Mouse (Mus musculus) fibroblast of lung, adult 2 months (primary cell): ENCODE data around the gene Cox4i2.

Source experiments
- DNase-seq: peaks from one replicate; pipeline ENCODE4 v3.0.0-alpha.2; 2011; ENCODE audit warnings: low read depth

The Cox4i2 gene

DNA sequence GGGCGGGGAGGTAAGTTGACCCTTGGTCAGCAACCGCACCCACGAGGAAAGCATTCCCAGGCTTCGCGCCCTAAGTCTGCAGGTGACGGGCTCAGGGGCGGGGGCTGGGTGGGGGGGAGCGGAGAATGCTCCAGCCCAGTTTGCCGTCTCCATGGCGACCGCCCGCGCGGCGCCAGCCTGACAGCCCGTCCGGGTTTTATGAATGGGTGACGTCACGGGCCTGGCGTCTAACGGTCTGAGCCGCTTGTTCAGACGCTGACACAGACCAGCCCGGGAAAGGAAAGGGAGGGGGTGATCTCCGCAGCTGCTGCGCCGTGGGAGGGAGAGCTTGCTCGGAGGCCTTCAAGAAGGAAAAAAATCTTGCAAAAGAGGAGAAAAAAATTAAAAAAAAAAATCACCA is 19.0 kb upstream of the Cox4i2 start:
- DNase-seq = peak; percentile 98

DNA sequence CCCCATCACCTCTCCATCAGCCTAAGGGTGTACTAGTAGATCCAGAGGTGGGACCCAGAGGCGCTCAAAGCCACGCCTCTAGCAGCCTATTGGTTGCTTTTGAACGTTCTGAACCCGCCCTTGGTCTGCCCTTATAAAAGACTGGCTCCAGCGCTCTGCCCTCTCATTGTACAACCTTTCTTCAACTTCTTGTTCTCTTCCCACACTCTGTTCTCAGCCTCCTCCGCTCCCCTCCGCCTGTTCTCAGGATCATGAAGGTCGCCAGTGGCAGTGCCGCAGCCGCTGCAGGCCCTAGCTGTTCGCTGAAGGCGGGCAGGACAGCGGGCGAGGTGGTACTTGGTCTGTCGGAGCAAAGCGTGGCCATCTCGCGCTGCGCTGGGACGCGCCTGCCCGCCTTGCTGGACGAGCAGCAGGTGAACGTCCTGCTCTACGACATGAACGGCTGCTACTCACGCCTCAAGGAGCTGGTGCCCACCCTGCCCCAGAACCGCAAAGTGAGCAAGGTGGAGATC is 17.8 kb upstream of the Cox4i2 start, which contains the start of gene Id1:
Id1 (plus strand) TSS at position 162 of the 512 bp plus-strand sequence.
- peak; percentile 95 for DNase-seq

DNA sequence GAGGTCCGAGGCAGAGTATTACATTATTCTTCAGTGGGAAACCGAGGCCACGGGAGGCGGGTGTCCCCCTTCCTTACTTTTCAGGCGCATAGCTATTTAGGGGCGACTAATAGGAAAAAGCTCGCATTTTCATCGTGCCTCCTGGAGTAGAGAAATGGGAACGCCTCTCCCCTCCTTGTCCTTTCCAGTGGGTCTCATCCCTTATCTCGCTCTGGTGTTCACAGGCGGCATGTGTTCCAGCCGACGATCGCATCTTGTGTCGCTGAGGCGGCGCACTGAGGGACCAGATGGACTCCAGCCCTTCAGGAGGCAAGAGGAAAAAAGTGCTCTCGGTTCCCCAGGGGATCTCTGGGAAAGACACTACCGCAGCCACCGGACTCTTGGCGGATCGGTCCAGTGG is 17.2 kb upstream of the Cox4i2 start:
- no peak for DNase-seq

DNA sequence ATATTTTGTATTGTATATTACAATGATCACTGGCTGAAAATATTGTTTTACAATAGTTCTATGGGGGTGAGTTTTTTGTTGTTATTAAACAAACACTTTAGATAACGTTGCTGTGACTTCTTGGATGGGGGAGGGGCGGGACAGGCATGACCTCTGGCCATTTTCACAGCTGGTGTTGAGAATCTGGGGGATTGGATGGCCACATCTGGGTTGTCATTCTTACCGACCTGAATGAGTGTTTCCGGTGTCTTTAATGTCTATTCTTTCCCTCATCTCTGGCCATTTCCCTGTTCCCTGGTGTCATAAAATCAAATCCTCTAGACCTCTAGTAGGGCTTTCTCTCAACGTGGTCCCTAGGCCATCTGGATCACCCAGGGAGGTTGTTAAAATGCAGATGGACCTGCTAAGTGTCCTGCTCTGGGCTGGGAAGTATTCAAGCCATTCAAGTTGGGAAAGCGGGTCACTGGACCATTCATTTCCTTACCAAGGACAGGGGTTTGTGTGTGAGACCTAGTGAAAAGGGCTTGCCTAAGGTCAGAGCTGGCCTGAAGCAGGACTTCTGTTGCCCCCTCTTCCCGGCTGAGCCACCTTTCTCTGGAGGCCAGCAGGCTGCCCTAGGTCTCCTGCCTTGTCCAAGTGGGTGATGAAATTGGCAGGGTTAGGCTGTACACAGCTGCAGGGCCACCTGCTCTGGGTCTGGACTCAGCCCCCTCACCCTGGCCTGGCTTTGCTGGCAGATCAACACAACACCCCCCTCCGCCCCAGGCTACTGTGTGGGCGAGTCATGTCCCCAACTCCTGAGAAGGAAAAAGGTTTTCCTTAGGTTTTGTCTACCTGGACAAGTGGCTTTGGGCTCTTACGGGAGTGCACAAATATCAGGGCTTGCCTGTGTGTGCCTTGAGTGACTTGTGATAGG is 16.4 kb upstream of the Cox4i2 start:
- DNase-seq = no peak

DNA sequence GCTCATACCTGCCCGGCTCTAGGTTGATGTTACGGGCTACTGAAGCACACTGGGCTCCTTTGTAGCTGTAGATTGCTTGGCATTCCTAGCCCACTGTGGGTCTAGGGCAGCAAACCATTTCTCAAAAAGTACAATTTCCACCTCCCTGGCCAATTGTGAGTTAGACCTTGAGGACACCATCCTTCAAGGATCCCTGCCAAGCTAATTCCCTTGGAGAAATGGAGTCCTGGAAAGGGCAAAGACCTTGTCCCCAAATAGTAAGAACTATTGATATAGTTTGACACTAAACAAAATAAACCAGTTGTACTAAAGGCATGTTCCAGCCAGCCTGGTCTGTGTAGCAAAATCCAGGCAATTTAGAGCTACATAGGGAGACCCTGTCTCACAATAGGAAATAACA is 15.6 kb upstream of the Cox4i2 start:
- no peak for DNase-seq

DNA sequence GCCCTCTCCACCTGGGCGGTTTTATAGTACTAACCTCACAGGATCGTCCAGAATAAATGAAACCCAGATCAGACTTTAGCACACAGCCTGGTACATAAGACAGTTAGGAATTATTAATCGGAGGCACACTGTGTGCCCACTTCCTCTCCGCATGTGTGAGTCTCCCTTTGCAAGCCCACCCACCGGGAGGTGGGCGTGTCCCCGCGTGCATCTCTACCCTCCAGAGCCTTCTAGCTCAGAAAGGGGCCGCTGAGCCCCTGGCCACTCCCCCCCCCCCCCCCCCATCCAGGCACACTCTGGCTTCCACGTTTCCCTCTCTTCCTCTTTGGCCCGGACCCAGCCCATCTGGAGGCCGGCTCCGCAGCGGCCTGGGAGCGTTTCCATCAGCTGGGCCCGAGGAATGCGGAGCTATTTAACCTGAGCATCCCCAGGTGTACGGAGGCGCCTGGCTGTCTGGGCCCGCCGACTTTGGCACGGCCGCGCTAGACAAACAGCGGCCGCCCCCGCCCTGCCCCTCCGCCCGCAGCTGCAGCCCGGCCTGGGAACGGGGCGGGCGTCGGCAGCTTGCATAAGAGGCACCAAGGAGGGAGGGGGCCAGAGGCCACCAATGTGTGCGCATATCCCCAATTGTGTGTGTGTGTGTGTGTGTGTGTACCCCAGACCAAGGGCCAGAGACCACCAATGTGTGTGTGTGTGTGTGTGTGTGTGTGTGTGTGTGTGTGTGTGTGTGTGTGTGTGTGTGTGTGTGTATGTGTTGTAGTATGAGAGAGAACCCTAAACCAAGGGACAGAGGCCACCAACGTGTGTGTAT is 14.7 kb upstream of the Cox4i2 start:
- DNase-seq = peak; percentile 86

DNA sequence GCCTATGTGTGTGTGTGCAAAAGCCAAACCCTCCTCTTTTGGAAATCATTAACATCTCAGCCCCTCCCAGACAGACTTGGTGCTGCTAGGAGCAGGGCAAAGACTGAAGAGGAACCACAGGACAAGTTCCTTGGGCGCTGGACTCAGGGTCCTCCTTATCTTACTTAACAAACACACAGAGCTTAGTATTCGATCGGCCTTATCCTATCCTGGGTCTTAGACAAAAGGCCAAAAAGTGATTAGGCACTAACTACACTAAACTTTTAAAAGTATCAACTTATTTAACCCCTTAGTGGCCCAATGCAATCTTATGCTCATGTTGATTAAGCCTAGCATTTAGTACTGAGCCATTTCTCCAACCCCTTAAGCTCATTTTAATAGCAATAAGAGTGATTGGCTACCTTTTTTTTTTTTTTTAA is 14.1 kb upstream of the Cox4i2 start:
- DNase-seq = no peak

DNA sequence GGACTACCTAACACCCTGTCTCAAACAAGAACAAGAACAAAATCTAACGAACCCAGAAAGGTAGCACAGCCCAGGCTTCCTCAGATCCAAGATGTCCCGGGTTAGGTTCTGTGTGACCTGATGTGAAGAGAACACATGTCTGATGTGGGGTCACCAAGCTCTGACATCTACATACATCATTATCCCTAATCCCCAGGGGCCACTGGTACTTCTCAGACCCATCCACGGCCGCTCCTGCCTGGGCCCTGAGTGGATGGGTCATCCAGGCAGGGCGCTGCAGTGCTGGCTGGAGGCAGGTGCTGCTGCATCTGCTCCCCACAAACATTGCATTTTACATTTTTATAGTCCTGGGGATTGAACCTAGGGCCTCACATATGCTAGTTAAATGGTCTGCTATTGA is 13.5 kb upstream of the Cox4i2 start:
- no peak for DNase-seq

DNA sequence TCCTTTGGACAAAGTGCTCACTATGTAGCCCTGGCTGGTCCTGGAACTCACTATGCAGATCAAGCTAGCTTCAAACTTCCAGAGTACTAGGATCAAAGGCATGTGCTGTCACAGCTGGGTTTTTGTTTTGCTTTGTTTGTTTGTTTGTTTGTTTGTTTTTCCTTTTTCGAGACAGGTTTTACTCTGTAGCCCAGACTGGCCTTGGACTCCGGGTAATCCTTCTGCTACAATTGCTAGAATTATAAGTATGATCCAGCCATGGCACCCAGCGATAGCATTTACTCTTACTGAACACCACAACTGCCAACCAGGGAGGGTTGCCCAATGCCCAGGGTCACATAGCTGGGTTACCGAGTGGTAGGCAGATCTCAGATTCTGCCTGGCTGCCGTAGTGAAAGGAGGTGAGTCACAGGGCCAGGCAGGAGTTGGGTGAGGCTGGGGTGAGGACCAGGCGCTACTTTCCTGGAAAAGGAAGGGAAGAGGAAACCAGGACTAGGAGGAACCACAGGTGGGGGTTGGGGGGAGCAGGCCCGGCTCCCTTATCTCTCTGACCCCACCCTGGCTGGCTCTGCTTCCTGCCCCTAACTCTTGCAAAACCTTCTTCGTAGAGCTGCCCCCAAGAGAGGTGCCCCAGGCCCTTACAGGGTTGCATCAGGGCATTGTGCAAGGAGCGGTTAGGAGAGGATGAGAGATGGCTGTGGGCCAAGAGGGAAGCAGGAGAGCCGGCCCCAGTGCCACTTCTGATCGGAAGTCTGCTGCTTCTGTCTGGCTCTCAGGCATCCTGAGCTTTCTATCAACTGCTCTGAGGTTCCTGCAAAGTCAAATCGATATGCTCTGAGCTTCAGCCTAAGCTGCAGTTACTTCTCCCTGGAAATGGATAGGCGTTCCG is 12.6 kb upstream of the Cox4i2 start:
- DNase-seq = peak; percentile 85

DNA sequence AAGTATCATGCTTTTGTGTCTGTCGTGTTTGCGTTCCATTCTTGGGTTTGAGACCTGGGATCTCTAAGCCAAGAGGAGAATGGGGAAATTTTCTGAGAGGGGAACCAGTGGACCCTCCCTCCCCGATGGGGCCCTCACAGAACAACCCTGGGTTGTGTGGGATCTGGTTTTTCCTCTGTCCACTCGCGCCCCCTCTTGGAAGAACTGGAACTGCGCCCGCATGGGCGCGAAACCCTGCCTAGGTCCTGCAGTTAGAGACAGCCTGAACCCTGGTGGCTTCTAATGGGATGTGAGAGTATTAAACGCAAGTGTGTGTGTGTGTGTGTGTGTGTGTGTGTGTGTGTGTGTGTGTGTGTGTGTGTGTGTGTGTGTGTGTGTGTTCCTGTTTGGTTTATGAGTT is 11.5 kb upstream of the Cox4i2 start:
- DNase-seq = no peak

DNA sequence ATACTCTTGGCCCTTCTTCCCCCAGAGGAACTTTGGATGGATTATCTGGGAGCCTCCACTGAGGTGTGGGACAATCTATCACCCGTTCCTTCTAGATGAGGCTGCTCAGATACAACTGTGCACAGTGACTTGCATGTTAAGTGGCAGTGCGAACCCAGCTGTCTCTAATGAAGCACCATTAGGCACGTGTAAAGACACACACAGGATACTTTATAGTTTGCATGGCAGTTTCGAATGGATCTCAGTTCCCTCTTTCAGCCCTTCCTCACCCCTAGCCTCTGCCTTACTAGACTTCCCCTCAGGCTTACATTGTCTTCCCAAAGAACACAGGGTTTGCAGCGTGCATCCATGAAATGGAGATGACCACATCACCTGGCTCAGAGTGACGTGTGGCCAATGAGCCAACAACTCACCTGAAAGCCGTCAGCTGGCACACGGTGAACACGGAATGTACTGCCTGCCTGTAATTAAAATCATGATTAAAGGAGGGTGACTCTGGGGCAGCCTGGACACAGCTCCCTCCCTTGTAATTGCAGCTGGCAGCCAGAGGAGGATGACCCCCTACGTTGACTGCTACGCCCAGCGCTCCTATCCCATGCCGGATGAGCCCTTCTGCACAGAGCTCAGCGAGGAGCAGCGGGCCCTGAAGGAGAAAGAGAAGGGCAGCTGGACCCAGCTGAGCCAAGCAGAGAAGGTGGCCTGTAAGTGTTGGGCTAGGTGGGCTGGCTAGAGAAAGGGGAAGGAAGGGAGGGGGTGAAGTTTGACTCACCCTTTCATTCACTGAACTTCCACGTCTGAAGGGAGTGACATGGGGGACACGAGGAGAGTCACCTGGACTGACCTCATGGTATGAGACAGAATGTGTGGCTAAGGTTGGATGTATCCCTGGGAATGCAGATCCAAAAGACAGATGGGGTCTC is 2.8 kb downstream of the Cox4i2 start:
- DNase-seq = no peak

DNA sequence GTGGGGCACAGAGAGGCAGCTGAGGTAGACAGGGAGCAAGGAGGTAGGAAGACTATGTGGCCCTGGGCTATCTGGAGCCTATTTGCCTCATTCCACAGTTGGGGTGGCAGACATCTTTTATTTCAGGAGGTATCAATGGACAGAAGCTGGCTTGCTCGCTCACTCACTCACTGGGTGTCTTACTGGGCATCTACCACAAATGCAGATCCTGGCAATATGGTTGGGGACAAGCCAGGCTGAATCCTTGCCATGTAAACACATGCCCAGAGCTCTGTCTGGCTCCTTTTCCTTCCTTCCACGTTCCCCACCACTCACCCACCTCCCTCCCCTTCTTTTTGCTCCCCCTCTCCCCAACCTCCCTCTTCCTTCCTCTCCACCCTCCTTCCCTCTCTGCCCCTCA is 3.5 kb downstream of the Cox4i2 start:
- no peak for DNase-seq

DNA sequence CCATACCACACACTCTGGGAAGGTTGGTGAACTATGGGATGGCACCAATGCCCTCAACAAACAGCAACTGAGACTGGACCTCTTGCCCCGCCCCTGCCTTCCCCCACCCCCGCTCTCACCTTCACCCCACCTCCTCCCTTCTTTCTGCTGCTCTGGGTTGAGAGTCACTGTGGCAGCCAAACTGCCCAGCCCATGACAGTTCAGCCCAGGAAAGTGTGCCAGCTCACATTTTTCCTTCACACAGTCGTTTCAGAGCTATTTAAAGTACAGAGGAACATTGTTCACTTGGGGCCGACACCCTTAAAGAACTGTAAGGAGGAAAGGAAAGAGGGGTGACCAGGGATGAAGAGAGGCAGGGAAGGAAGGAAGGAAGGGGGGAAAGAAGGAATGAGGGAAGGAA is 4.4 kb downstream of the Cox4i2 start:
- no peak for DNase-seq

DNA sequence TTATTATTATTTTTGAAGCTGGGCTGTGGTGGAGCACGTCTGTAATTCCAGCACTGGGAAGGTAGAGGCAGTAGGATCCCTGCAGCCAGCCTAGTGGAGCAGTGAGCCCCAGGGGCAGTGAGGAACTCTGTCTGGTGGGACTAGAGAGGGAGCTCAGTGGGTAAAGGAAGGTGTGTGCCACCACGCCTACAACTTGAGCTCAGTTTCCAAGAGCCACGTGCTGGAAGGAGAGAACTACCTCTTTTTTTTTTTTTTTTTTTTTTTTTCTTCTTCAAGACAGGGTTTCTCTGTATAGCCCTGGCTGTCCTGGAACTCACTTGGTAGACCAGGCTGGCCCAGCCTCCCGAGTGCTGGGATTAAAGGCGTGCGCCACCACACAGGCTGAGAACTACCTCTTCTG is 9.3 kb downstream of the Cox4i2 start:
- DNase-seq = no peak

DNA sequence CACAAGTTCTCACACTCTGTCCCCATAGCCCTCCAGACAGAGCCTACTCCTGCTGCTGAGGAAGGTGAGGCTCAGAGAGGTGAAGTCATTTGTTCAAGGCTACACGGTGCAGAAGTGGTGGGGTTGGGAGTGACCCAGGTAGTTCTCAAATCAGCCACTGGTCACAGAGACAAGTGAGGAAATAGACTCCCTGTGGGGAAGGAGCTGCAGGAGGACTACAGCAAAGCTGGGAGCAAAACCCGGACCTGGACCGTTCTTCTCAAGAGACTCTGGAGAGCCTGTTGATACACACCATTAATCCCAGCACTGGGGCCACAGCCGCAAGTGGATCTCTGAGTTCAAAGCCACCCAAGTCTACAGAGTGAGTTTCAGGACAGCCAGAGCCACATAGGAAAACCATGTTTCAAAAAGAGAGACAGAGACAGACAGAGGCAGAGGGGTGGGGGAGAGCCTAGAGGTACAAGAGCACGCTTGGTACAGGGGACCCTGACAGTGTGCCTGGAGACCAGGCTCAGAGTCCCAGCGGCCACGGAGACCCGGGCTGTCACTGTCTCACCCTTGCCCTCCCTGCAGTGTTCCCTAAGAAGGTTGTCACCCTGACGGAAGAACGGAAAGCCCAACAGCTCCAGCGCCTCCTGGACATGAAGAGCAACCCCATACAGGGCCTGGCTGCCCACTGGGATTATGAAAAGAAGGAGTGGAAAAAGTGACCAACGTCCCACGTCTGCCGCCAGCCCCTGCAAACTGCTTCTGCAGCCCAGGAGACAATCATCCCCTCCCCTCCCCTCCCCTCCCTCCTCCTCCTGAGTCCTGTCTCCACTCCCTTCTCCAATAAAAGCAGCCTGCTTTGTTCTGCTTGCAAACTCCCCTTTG is 10.4 kb downstream of the Cox4i2 start:
- no peak for DNase-seq

DNA sequence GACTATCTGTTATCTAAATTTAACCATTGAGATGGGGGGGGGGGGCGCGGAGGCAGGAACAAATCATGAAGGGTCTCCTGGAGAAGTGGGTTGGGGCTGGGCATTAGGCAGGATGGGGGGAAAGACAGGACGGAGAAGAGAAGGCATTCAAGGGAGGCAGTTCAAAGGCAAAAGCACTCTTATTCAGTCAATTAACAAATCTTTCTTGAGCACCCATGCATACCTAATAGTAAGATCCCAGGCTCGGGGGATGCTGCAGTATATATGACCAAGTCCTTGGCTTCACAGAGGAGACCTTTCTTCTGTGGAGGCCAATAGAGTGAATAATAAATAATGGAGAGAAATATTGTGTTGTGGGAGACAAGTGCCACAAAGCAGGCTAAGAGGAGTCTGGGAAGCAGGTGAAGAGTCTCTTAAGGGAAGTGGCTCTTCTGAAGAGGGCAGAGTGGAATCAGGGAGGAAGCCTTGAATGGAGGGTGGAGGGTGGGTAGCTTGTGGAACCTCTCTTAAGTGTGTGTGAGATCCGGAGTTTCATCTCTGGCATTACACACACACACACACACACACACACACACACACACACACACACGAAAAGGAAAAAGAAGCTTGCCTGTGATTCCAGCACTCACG is 11.2 kb downstream of the Cox4i2 start:
- no peak for DNase-seq

DNA sequence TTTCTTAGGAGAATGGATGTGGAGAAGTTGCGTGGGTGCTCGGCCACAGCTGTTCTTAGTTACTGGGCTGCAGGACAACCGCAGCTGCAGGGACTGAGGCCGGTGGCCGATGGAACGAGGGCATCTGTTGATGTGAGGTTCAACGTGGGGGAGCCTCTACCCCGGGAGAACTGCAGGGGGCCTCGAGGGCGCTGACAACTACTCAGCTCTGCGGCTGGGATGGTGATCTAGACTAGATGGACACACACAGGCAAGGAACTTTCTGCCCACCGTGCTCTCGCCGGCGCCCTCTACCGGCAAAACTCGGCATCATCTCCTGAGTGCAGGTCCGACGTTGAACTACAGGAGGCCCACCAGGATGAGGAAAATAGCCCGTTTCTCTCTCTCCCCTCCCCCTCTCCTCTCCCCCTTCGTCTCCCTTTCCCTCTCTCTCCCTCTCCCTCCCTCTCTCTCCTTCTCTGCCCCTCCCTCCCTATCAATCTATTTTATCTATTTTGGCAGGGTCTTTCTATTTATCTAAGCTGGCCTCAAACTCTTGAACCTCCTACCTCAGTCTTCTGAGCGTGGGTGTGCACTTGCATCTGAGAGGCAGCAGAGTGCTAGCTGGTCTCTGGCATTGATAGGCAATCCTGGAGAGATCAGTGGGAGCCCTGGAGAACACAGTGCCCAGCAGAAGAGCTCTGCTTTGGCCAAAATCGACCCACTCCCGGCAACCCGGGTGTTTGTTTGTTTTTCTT is 12.6 kb downstream of the Cox4i2 start:
- DNase-seq = peak; percentile 85

DNA sequence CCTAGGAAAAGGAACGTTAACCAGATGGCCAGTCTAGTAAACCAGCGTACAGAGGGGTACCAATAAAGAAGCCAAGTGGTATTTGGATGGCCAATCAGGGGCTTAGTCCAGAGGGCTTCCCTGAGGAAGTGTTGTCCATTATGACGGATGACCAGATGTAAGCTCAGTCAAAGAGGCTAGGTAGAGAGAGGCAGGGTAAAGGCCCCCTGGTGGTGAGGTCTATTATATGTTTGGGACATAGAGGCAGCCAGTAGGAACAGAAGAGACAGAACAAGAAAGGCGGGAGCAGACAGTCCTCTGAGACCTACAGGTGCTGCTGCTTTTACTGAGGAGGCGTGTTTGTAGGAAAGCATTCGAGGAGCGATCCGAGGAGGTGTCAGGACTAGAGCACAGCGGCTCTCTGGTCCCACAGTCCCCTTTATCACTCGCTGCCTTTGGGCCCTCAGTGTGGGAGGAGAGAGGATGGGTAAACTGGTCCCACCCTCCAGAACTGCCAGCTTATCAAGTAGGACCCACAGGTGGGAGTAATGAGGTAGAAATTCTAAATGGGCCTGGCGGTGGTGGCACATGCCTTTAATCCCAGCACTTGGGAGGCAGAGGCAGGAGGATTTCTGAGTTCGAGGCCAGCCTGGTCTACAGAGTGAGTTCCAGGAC is 13.8 kb downstream of the Cox4i2 start:
- no peak for DNase-seq
